Mouse (Mus musculus) bone marrow, adult 2 months (tissue): ENCODE measurements around the gene Fhdc1.

ENCODE experiments used
- CTCF ChIP-seq: fragments of 200-500 bp; IDR thresholded peaks from 2 replicates; pipeline ENCODE4 v1.5.1; 2011; ENCODE audit warnings: low read length, control low read depth; ENCODE audit not compliant: control insufficient read depth, insufficient read depth
- POLR2A ChIP-seq: fragments of 200-500 bp; IDR thresholded peaks from 2 replicates; pipeline ENCODE4 v1.6.1; 2011; ENCODE audit warnings: low read depth, mild to moderate bottlenecking, control low read depth, low read length, borderline replicate concordance; ENCODE audit not compliant: control insufficient read depth

DNA sequence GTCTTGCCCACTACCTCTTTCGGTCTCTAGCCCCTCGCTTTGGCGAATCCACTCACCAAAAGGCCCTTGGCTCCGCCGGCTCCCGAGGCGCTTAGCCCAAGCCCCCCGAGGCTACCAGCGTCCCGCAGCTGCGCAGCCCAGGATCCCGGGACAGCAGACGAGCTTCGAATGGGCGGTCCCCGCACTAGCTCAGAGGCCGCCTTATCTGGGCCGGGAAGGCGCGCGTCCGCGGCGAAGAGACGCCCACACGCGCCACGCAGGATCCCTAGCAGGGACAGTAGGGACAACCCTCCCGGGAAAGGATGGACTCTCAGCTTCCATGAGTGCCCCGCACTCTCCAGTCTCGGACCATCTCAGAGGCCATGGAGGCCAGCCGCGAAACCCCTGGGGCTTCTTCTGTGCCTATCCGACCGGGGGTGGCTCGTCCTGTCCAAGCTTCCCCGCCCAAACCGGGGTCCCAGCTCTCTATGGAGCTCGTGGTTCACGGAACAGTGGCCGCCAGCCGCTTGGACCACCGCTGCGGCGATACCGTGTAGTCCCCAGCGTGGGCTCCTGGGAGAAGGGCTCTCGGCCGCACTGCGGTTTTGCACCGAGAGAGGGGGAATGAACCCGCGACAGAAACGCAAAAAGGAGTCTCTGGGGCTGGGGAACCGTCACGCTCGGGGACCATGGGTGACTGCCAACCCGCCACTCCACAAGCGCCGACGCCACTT is 780 bp downstream of the Fhdc1 start:
- TF ChIP-seq POLR2A = peak; percentile 82
- TF ChIP-seq CTCF = no peak
